Mouse (Mus musculus) mouse trophoblast stem cell (cell line): ENCODE data around the gene Stx11.
"Not testable (repeated sequence)": the region's sequence is repeated elsewhere in the genome, so short reads cannot be mapped to it uniquely, and the experiment has no call there.

Source experiments
- in situ Hi-C, 2 experiments: fragments of 300-500 bp; cut with MseI, MboI; formaldehyde crosslinking; loops; 2 replicates in 1 of 2; 3 replicates in 1 of 2; pipeline ENCODE4 v1.15.1; 2025

The Stx11 gene

GRCm38 (mm10) chr10:12961546-12961945 lies 2.6 kb downstream of the Stx11 start:
- in situ Hi-C loops, result no loop called here

GRCm38 (mm10) chr10:12957271-12957670 lies 6.8 kb downstream of the Stx11 start:
- in situ Hi-C loops, result no loop called here

GRCm38 (mm10) chr10:12955831-12956230 lies 8.3 kb downstream of the Stx11 start:
- in situ Hi-C loops, result no loop called here

GRCm38 (mm10) chr10:12951358-12951757 lies 12.7 kb downstream of the Stx11 start:
- in situ Hi-C loops, result not testable (repeated sequence)

GRCm38 (mm10) chr10:12949299-12949698 lies 14.8 kb downstream of the Stx11 start:
- in situ Hi-C loops, result no loop called here

GRCm38 (mm10) chr10:12947606-12948005 lies 16.5 kb downstream of the Stx11 start:
- in situ Hi-C loops, result no loop called here

GRCm38 (mm10) chr10:12941018-12941761 lies 22.9 kb downstream of the Stx11 start:
- in situ Hi-C loops, result no loop called here

GRCm38 (mm10) chr10:12938763-12939162 lies 25.3 kb downstream of the Stx11 start:
- in situ Hi-C loops, result no loop called here

GRCm38 (mm10) chr10:12936079-12936478 lies 28.0 kb downstream of the Stx11 start:
- in situ Hi-C loops, result no loop called here

- in situ Hi-C loops, result no loop called here
Observed at GRCm38 (mm10) chr10:12935575-12935974, 28.5 kb downstream of the Stx11 start.

GRCm38 (mm10) chr10:12931492-12932400 lies 32.4 kb downstream of the Stx11 start:
- in situ Hi-C loops, result no loop called here

GRCm38 (mm10) chr10:12930351-12930905 lies 33.7 kb downstream of the Stx11 start:
- in situ Hi-C loops, result no loop called here

- in situ Hi-C loops, result loop anchor here (10.0 kb wide), 1 partner anchor 65 kb away; no protein-coding TSS in a partner anchor
Observed at GRCm38 (mm10) chr10:12929857-12930174, 34.3 kb downstream of the Stx11 start.

- in situ Hi-C loops, result loop anchor here (10.0 kb wide), 1 partner anchor 65 kb away; no protein-coding TSS in a partner anchor
Observed at GRCm38 (mm10) chr10:12929149-12929856, 34.8 kb downstream of the Stx11 start.

GRCm38 (mm10) chr10:12928193-12928592 lies 35.9 kb downstream of the Stx11 start:
- in situ Hi-C loops, result loop anchor here (10.0 kb wide), 1 partner anchor 67 kb away; no protein-coding TSS in a partner anchor

GRCm38 (mm10) chr10:12922574-12923353 lies 41.3 kb downstream of the Stx11 start:
- in situ Hi-C loops, result loop anchor here (10.0 kb wide), 1 partner anchor 72 kb away; no protein-coding TSS in a partner anchor

GRCm38 (mm10) chr10:12922077-12922573 lies 42.0 kb downstream of the Stx11 start:
- in situ Hi-C loops, result loop anchor here (10.0 kb wide), 1 partner anchor 73 kb away; no protein-coding TSS in a partner anchor

GRCm38 (mm10) chr10:12921551-12922040 lies 42.5 kb downstream of the Stx11 start:
- in situ Hi-C loops, result loop anchor here (10.0 kb wide), 1 partner anchor 73 kb away; no protein-coding TSS in a partner anchor

- in situ Hi-C loops, result loop anchor here in 1 of 2 experiments (5.0 kb wide), 1 partner anchor 52 kb away; the partner anchor contains the start of gene Utrn
Observed at GRCm38 (mm10) chr10:12919287-12919686, 44.8 kb downstream of the Stx11 start.

GRCm38 (mm10) chr10:12917626-12918025 lies 46.5 kb downstream of the Stx11 start:
- in situ Hi-C loops, result loop anchor here in 1 of 2 experiments (5.0 kb wide), 1 partner anchor 50 kb away; the partner anchor contains the start of gene Utrn
